Mouse (Mus musculus): Measurements from ENCODE around the gene Ccr7. TPM values are rescaled to one million over a fixed set of nuclear protein-coding genes. Genes with fewer than 3 reads are reported as not detected.
A peak's percentile ranks its signal among the peaks of the same experiment; 100 is the strongest.

Gene Ccr7
- polyA plus RNA-seq, 1 experiment from 2014 or later = 0.32 TPM

GRCm38 (mm10) chr11:99149898-99150757, 4.7 kb downstream of the Ccr7 start:
- 39% methylated on average over 19 of the region's 19 CpGs for WGBS (ENCODE audit: insufficient replicate concordance)
- peak; percentile 41; the same call in 1 of the 2 replicates for ATAC-seq (ENCODE audit: low read depth)
- Histone ChIP-seq H3K27ac (ENCODE audit: low read length) (no peak overlapping the region), H3K4me3 (ENCODE audit: low read depth, low read length) (no peak overlapping the region), H3K4me1 (ENCODE audit: control insufficient read depth, low read depth, low read length) (no peaks in the 10 kb centered on the region), H3K4me2 (ENCODE audit: low read depth, low read length) (no peak overlapping the region), H3K9ac (ENCODE audit: low read depth, low read length) (no peak overlapping the region), H3K27me3 (ENCODE audit: control insufficient read depth, insufficient read depth, low read depth, low read length) (no peaks in the 10 kb centered on the region; the same call in 1 of the 2 replicates), H3K36me3 (ENCODE audit: control insufficient read depth, insufficient read depth) (no peaks in the 10 kb centered on the region), H3K9me3 (replicated peaks; ENCODE audit: control insufficient read depth, low read length) (no peaks in the 10 kb centered on the region)

- Histone ChIP-seq H3K4me1 (ENCODE audit: control insufficient read depth, low read depth, low read length) (no peaks in the 10 kb centered on the region), H3K27ac (ENCODE audit: low read length) (no peak overlapping the region), H3K27me3 (ENCODE audit: control insufficient read depth, insufficient read depth, low read depth, low read length) (no peaks in the 10 kb centered on the region; the same call in 1 of the 2 replicates), H3K9ac (ENCODE audit: low read depth, low read length) (no peak overlapping the region), H3K4me3 (ENCODE audit: low read depth, low read length) (no peak overlapping the region), H3K4me2 (ENCODE audit: low read depth, low read length) (no peak overlapping the region), H3K36me3 (ENCODE audit: control insufficient read depth, insufficient read depth) (no peaks in the 10 kb centered on the region), H3K9me3 (replicated peaks; ENCODE audit: control insufficient read depth, low read length) (no peaks in the 10 kb centered on the region)
- 0 out of 2 replicates have a peak, but pooled peaks have one; percentile 13 for ATAC-seq (ENCODE audit: low read depth)
- WGBS (ENCODE audit: insufficient replicate concordance) = 25% methylated on average over 16 of the region's 16 CpGs
These were observed 5.8 kb downstream of the Ccr7 start for GRCm38 (mm10) chr11:99148896-99149703.

- no peaks in the 10 kb centered on the region for H3K9me3 ChIP-seq (replicated peaks; ENCODE audit: control insufficient read depth, low read length)
- no peak for ATAC-seq (ENCODE audit: low read depth)
- no peak overlapping the region for H3K4me3 ChIP-seq (ENCODE audit: low read depth, low read length)
- H3K4me2 ChIP-seq (ENCODE audit: low read depth, low read length) = no peak overlapping the region
- H3K27ac ChIP-seq (ENCODE audit: low read length) = no peak overlapping the region
- H3K36me3 ChIP-seq (ENCODE audit: control insufficient read depth, insufficient read depth) = no peaks in the 10 kb centered on the region
- whole genome bisulfite sequencing (ENCODE audit: insufficient replicate concordance) = 27% methylated on average over 8 of the region's 8 CpGs
- H3K9ac ChIP-seq (ENCODE audit: low read depth, low read length) = no peak overlapping the region
- no peaks in the 10 kb centered on the region; the same call in 1 of the 2 replicates for H3K27me3 ChIP-seq (ENCODE audit: control insufficient read depth, insufficient read depth, low read depth, low read length)
- H3K4me1 ChIP-seq (ENCODE audit: control insufficient read depth, low read depth, low read length) = no peaks in the 10 kb centered on the region
These were observed 6.5 kb downstream of the Ccr7 start for GRCm38 (mm10) chr11:99148400-99148799.

- no peaks in the 10 kb centered on the region for H3K9me3 ChIP-seq (replicated peaks; ENCODE audit: control insufficient read depth, low read length)
- H3K36me3 ChIP-seq (ENCODE audit: control insufficient read depth, insufficient read depth) = no peaks in the 10 kb centered on the region
- peak; percentile 27; the same call in 1 of the 2 replicates for ATAC-seq (ENCODE audit: low read depth)
- WGBS (ENCODE audit: insufficient replicate concordance) = 22% methylated on average over 4 of the region's 4 CpGs
- H3K4me3 ChIP-seq (ENCODE audit: low read depth, low read length) = no peak overlapping the region
- H3K27me3 ChIP-seq (ENCODE audit: control insufficient read depth, insufficient read depth, low read depth, low read length) = no peaks in the 10 kb centered on the region; the same call in 1 of the 2 replicates
- H3K4me1 ChIP-seq (ENCODE audit: control insufficient read depth, low read depth, low read length) = no peaks in the 10 kb centered on the region
- H3K9ac ChIP-seq (ENCODE audit: low read depth, low read length) = no peak overlapping the region
- H3K27ac ChIP-seq (ENCODE audit: low read length) = no peak overlapping the region
- no peak overlapping the region for H3K4me2 ChIP-seq (ENCODE audit: low read depth, low read length)
These were observed 7.0 kb downstream of the Ccr7 start for GRCm38 (mm10) chr11:99147920-99148289.

- no peak overlapping the region for H3K9ac ChIP-seq (ENCODE audit: low read depth, low read length)
- H3K4me1 ChIP-seq (ENCODE audit: control insufficient read depth, low read depth, low read length) = no peaks in the 10 kb centered on the region; the same call in 1 of the 2 replicates
- ATAC-seq (ENCODE audit: low read depth) = no peak
- H3K27ac ChIP-seq (ENCODE audit: low read length) = no peak overlapping the region
- 13% methylated on average over 17 of the region's 17 CpGs for WGBS (ENCODE audit: insufficient replicate concordance)
- no peak overlapping the region for H3K4me2 ChIP-seq (ENCODE audit: low read depth, low read length)
- no peaks in the 10 kb centered on the region; the same call in 1 of the 2 replicates for H3K27me3 ChIP-seq (ENCODE audit: control insufficient read depth, insufficient read depth, low read depth, low read length)
- no peak overlapping the region for H3K4me3 ChIP-seq (ENCODE audit: low read depth, low read length)
- H3K9me3 ChIP-seq (replicated peaks; ENCODE audit: control insufficient read depth, low read length) = no peaks in the 10 kb centered on the region
- H3K36me3 ChIP-seq (ENCODE audit: control insufficient read depth, insufficient read depth) = no peaks in the 10 kb centered on the region
These were observed 7.6 kb downstream of the Ccr7 start for GRCm38 (mm10) chr11:99147041-99147919.

- H3K4me3 ChIP-seq (ENCODE audit: low read depth, low read length) = no peak overlapping the region
- no peak overlapping the region for H3K27ac ChIP-seq (ENCODE audit: low read length)
- no peak overlapping the region for H3K4me2 ChIP-seq (ENCODE audit: low read depth, low read length)
- no peaks in the 10 kb centered on the region for H3K9me3 ChIP-seq (replicated peaks; ENCODE audit: control insufficient read depth, low read length)
- 52% methylated on average over 6 of the region's 6 CpGs for WGBS (ENCODE audit: insufficient replicate concordance)
- no peak for ATAC-seq (ENCODE audit: low read depth)
- no peaks in the 10 kb centered on the region for H3K36me3 ChIP-seq (ENCODE audit: control insufficient read depth, insufficient read depth)
- H3K4me1 ChIP-seq (ENCODE audit: control insufficient read depth, low read depth, low read length) = peaks cover 6% of the 10 kb centered on the region
- H3K27me3 ChIP-seq (ENCODE audit: control insufficient read depth, insufficient read depth, low read depth, low read length) = no peaks in the 10 kb centered on the region; the same call in 1 of the 2 replicates
- no peak overlapping the region for H3K9ac ChIP-seq (ENCODE audit: low read depth, low read length)
These were observed 8.3 kb downstream of the Ccr7 start for GRCm38 (mm10) chr11:99146558-99146957.

GRCm38 (mm10) chr11:99145765-99146164, 9.1 kb downstream of the Ccr7 start:
- Histone ChIP-seq H3K9me3 (replicated peaks; ENCODE audit: control insufficient read depth, low read length) (no peaks in the 10 kb centered on the region), H3K4me2 (ENCODE audit: low read depth, low read length) (no peak overlapping the region), H3K36me3 (ENCODE audit: control insufficient read depth, insufficient read depth) (no peaks in the 10 kb centered on the region), H3K4me3 (ENCODE audit: low read depth, low read length) (no peak overlapping the region), H3K9ac (ENCODE audit: low read depth, low read length) (no peak overlapping the region), H3K27ac (ENCODE audit: low read length) (no peak overlapping the region), H3K27me3 (ENCODE audit: control insufficient read depth, insufficient read depth, low read depth, low read length) (no peaks in the 10 kb centered on the region; the same call in 1 of the 2 replicates), H3K4me1 (ENCODE audit: control insufficient read depth, low read depth, low read length) (peaks cover 6% of the 10 kb centered on the region)
- 77% methylated on average over 16 of the region's 16 CpGs for WGBS (ENCODE audit: insufficient replicate concordance)
- no peak for ATAC-seq (ENCODE audit: low read depth)

GRCm38 (mm10) chr11:99144940-99145339, 9.9 kb downstream of the Ccr7 start:
- no peak overlapping the region for H3K27ac ChIP-seq (ENCODE audit: low read length)
- no peaks in the 10 kb centered on the region for H3K36me3 ChIP-seq (ENCODE audit: control insufficient read depth, insufficient read depth)
- H3K9ac ChIP-seq (ENCODE audit: low read depth, low read length) = no peak overlapping the region
- no peak overlapping the region for H3K4me3 ChIP-seq (ENCODE audit: low read depth, low read length)
- peaks cover 6% of the 10 kb centered on the region for H3K4me1 ChIP-seq (ENCODE audit: control insufficient read depth, low read depth, low read length)
- 74% methylated on average over 23 of the region's 23 CpGs for WGBS (ENCODE audit: insufficient replicate concordance)
- H3K4me2 ChIP-seq (ENCODE audit: low read depth, low read length) = no peak overlapping the region
- no peaks in the 10 kb centered on the region; the same call in 1 of the 2 replicates for H3K27me3 ChIP-seq (ENCODE audit: control insufficient read depth, insufficient read depth, low read depth, low read length)
- H3K9me3 ChIP-seq (replicated peaks; ENCODE audit: control insufficient read depth, low read length) = no peaks in the 10 kb centered on the region
- ATAC-seq (ENCODE audit: low read depth) = no peak
